Mouse (Mus musculus) heart, postnatal 0 days (tissue): ENCODE measurements at regions not wholly inside any gene's neighbourhood (a gene's known extent, or its start where the extent isn't known, plus 50 kb on each side); places are given as distances from the start of the nearest gene placed in this dataset.
A peak's percentile ranks its signal among the peaks of the same experiment; 100 is the strongest.

ENCODE experiments used
- ATAC-seq: fragments of 200-750 bp; cut with Nextera tagmentation; 2 replicates; pipeline ENCODE4 v1.8.0; 2017; ENCODE audit warnings: low read depth, moderate number of reproducible peaks, moderate library complexity; ENCODE audit not compliant: insufficient read depth
- DNase-seq: peaks from one replicate; pipeline ENCODE4 v3.0.0-alpha.2; 2016; ENCODE audit warnings: low spot score
- H3K27ac ChIP-seq: fragments of 300-500 bp; sonication (generic); 2 replicates; pipeline ENCODE4 v1.5.1; 2014; ENCODE audit warnings: low read depth, mild to moderate bottlenecking
- H3K27me3 ChIP-seq: fragments of 300-500 bp; sonication (generic); 2 replicates; pipeline ENCODE4 v1.6.1; 2014; ENCODE audit warnings: low read length, mixed read lengths; ENCODE audit not compliant: control insufficient read depth, insufficient read depth
- H3K36me3 ChIP-seq: fragments of 300-500 bp; sonication (generic); replicated peaks from 2 replicates; pipeline ENCODE4 v1.6.1; 2014; ENCODE audit warnings: low read length, mixed read lengths; ENCODE audit not compliant: control insufficient read depth, insufficient read depth
- H3K4me1 ChIP-seq: fragments of 300-500 bp; sonication (generic); 2 replicates; pipeline ENCODE4 v1.6.1; 2014; ENCODE audit warnings: antibody characterized with exemption; ENCODE audit not compliant: control insufficient read depth, insufficient read depth
- H3K4me2 ChIP-seq: fragments of 300-500 bp; sonication (generic); 2 replicates; pipeline ENCODE4 v1.6.1; 2014; ENCODE audit warnings: low read depth, mild to moderate bottlenecking, low read length, moderate library complexity
- H3K4me3 ChIP-seq: fragments of 300-500 bp; sonication (generic); 2 replicates; pipeline ENCODE4 v1.5.1; 2014; ENCODE audit warnings: low read depth, low read length
- H3K9ac ChIP-seq: fragments of 300-500 bp; sonication (generic); replicated peaks from 2 replicates; pipeline ENCODE4 v1.6.1; 2014; ENCODE audit warnings: low read depth, low read length, mixed read lengths
- H3K9me3 ChIP-seq: fragments of 300-500 bp; sonication (generic); replicated peaks from 2 replicates; pipeline ENCODE4 v1.6.1; 2016; ENCODE audit warnings: low read length; ENCODE audit not compliant: control insufficient read depth
- CTCF ChIP-seq: IDR thresholded peaks from 2 replicates; pipeline ENCODE4 v1.5.1; 2016; ENCODE audit warnings: antibody characterized with exemption, control low read depth, low read depth
- EP300 ChIP-seq: IDR thresholded peaks from 2 replicates; pipeline ENCODE4 v1.6.1; 2016; ENCODE audit warnings: antibody characterized with exemption, low read depth
- WGBS: fragments of 180-500 bp; shearing (Covaris S2); extraction: QIAGEN DNeasy Blood & Tissue Kit; methylation state at CpG from one replicate; pipeline ENCODE4 v1.1.7; 2014; 5-methylcytosine and 5-hydroxymethylcytosine counted together

- Histone ChIP-seq H3K4me3 (no peak overlapping the region), H3K27me3 (no peaks in the 10 kb centered on the region), H3K36me3 (no peaks in the 10 kb centered on the region), H3K4me1 (no peaks in the 10 kb centered on the region), H3K9me3 (no peaks in the 10 kb centered on the region), H3K27ac (no peak overlapping the region), H3K4me2 (no peak overlapping the region), H3K9ac (no peak overlapping the region)
- DNase-seq (no peak), ATAC-seq (no peak)
- WGBS = 78% methylated on average over 2 of the region's 2 CpGs
- TF ChIP-seq EP300 (no peak), CTCF (peak; percentile 36)
These were observed 94.8 kb upstream of the Spata13 start for GRCm38 (mm10) chr14:60539040-60539439.

- Histone ChIP-seq H3K27ac (no peak overlapping the region), H3K4me3 (no peak overlapping the region), H3K9me3 (no peaks in the 10 kb centered on the region), H3K27me3 (no peaks in the 10 kb centered on the region), H3K36me3 (no peaks in the 10 kb centered on the region), H3K4me1 (0 out of 2 replicates have a peak, but pooled peaks cover 2% of the 10 kb centered on the region), H3K9ac (no peak overlapping the region), H3K4me2 (no peak overlapping the region)
- ATAC-seq (no peak), DNase-seq (no peak)
- WGBS = 64% methylated on average over 4 of the region's 4 CpGs
- TF ChIP-seq EP300 (no peak), CTCF (no peak)
These were observed 93.7 kb upstream of the Spata13 start for GRCm38 (mm10) chr14:60540111-60540510.

DNA sequence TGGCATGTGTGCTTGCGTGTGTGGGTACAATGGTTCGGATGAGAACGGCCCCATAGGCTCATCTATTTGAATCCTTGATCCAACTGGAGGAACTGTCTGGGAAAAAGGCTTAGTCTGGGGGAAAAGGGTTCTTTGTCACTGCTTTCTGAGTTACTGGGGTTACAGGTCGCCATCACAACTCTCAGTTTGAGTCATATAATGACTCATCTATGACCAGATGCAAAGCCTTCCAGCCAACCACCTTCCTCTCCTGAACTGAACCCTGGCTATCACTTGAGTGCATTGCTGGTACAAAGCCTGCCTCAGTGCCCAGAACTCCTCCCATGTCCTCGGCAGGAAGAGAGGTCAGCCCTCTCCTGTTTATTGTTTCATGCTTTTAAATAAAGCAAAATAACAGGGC is 92.2 kb upstream of the Spata13 start:
- H3K9ac ChIP-seq = no peak overlapping the region
- no peak overlapping the region for H3K4me2 ChIP-seq
- H3K4me1 ChIP-seq = peaks cover 4% of the 10 kb centered on the region; the same call in 1 of the 2 replicates
- WGBS = 82% methylated on average over 5 of the region's 5 CpGs
- H3K4me3 ChIP-seq = no peak overlapping the region
- H3K9me3 ChIP-seq = no peaks in the 10 kb centered on the region
- no peaks in the 10 kb centered on the region for H3K27me3 ChIP-seq
- no peak overlapping the region for H3K27ac ChIP-seq
- no peak for ATAC-seq
- H3K36me3 ChIP-seq = no peaks in the 10 kb centered on the region
- TF ChIP-seq EP300 = no peak
- no peak for TF ChIP-seq CTCF
- no peak for DNase-seq

DNA sequence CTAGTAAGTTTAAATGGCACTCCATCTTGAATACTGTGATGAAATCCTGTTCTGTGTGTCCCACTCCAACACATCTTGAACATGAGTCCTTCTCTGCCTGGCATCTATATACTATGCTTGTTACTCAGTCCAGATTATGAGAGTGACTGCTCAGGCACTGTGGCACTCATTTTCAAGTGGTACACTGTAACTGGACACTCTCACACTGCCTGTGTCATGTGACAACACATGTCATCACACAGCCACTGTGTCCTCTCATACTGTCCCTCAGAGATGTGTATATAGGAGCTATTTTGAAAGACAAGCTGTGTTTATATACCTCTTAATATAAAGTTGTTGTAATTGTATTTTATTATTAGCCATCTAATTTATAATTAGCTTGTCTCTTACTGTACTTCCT is 89.0 kb upstream of the Spata13 start:
- ATAC-seq (peak; percentile 92), DNase-seq (peak; percentile 70)
- TF ChIP-seq CTCF (no peak), EP300 (no peak)
- Histone ChIP-seq H3K4me1 (peaks cover 4% of the 10 kb centered on the region; the same call in 1 of the 2 replicates), H3K27ac (no peak overlapping the region), H3K9ac (no peak overlapping the region), H3K9me3 (no peaks in the 10 kb centered on the region), H3K4me2 (no peak overlapping the region), H3K27me3 (no peaks in the 10 kb centered on the region), H3K4me3 (no peak overlapping the region), H3K36me3 (no peaks in the 10 kb centered on the region)

DNA sequence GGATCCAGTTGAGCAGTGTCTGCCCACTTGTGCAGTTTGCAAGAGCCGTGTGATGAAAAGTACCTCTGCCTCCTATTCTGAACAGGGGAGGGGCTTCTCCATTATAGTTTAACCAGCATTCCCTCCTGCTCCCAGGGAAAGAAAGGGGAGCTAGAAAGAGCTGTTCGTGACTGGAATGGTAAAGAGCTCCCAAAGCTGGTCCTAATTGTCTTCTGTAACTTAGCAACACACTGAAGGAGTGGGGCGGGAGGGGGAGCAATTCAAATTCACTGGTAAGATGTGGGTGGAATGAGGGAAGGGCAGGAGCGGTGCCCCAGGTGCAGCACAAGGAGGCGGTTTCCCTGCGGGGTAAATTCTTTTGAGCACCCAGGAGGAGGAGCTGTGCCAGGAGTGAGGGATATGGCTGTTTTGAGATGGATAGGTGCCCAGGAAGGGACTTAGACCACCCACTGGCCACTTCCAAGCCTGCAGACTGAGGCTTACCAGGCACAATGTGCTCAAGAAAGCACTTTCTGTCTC is 79.5 kb upstream of the Spata13 start:
- ATAC-seq = no peak

GRCm38 (mm10) chr14:60556541-60556940 is 77.3 kb upstream of the Spata13 start:
- ATAC-seq (no peak), DNase-seq (no peak)
- H3K9ac ChIP-seq = no peak overlapping the region
- no peaks in the 10 kb centered on the region for H3K9me3 ChIP-seq
- H3K4me2 ChIP-seq = no peak overlapping the region
- H3K36me3 ChIP-seq = no peaks in the 10 kb centered on the region
- no peak overlapping the region for H3K27ac ChIP-seq
- H3K27me3 ChIP-seq = no peaks in the 10 kb centered on the region
- no peak overlapping the region for H3K4me3 ChIP-seq
- no peaks in the 10 kb centered on the region; the same call in 1 of the 2 replicates for H3K4me1 ChIP-seq
- 36% methylated on average over 5 of the region's 5 CpGs for WGBS
- TF ChIP-seq CTCF (no peak), EP300 (no peak)

More for the DNA sequence above, 79.5 kb upstream of the Spata13 start:
- Histone ChIP-seq H3K4me2 (no peak overlapping the region), H3K4me1 (no peaks in the 10 kb centered on the region; the same call in 1 of the 2 replicates), H3K9me3 (no peaks in the 10 kb centered on the region), H3K4me3 (no peak overlapping the region), H3K36me3 (no peaks in the 10 kb centered on the region), H3K27me3 (no peaks in the 10 kb centered on the region), H3K27ac (no peak overlapping the region), H3K9ac (no peak overlapping the region)
- no peak for TF ChIP-seq EP300
- TF ChIP-seq CTCF = no peak
- DNase-seq = no peak
- 49% methylated on average over 6 of the region's 6 CpGs for WGBS
